Mouse (Mus musculus) adrenal gland (tissue): Measurements from ENCODE around the gene T.

Source experiments
- intact Hi-C: fragments of 180-260 bp; cut with DNase I; formaldehyde crosslinking; loops from one replicate; pipeline ENCODE4 v1.15.1; 2025

Gene T

DNA sequence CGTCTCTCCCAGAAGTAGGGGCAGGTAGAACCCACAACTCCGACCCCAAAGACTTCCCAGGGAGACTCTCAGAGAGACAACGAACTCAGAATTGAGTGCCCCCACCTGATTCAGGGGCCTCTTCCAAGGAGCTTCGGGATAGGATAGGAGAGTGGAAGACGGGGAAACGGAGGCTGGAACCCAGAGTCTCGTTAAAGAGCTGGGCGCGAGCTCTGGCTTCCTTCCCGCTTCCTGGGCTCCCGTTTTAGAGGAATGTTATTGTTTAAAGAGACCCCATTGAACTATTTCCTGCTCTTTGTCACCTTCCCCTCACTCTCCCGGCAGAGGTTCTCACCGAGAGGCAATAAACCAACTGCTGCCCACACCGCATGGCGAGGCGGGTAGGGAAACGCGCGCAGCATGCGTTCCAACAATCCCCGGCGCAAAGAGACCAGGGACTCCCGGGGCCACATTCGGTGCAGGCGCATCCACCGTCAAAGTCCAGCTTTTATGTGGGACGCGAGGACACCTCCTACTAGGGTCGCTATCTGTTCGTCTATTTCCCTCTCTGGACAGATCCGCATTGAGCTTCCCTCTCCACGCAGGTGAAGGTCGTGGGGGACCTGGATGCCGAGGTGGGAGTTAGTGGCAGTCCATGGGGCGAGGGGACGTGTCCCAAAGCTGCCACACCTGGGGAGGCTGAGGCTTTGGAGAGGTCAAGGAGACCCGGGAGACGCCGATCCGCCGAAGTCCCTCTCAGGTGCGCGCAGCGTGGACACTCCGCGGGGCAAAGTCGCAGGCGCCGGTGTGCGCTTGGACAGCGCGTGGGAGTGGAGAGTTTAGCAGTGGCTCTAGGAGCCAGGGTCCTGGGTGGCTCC lies 874 bp upstream of the T start:
- intact Hi-C loops, result no loop called here

DNA sequence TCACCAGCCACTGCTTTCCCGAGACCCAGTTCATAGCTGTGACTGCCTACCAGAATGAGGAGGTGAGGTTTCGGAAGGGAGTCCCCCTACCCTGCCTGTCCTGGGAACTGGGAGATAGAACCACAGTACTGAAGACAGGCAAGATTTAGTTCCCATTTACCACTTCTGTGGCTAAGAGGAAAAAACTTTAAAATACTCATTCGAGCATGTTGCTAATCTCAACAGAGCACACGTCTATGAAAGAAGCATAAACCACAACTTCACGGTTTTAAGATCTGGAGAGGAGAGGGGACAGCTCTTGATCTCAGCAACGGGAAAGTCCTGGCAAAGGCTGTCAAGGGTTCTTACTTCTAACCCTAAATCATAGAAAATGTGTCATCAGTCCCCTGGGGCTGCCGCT lies 2.0 kb downstream of the T start:
- intact Hi-C loops, result no loop called here

DNA sequence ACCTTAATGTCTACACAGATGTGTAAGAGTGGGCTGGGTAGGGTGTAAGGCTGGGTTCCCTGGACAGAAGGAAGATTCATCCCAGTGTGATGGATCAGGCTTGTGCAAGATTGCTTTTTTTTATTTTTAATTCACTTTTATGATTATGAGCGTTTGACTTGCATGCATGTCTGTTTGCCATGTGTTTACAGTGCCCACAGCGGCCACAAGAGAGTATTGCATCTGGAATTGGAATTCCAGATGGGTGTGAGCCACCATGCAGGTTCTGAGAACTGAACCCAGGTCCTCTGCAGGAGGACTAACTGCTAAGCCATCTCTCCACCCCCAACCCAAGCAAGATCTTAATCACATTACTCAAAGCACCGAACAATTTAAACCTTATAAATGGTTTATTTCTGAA lies 9.8 kb downstream of the T start:
- intact Hi-C loops, result no loop called here

DNA sequence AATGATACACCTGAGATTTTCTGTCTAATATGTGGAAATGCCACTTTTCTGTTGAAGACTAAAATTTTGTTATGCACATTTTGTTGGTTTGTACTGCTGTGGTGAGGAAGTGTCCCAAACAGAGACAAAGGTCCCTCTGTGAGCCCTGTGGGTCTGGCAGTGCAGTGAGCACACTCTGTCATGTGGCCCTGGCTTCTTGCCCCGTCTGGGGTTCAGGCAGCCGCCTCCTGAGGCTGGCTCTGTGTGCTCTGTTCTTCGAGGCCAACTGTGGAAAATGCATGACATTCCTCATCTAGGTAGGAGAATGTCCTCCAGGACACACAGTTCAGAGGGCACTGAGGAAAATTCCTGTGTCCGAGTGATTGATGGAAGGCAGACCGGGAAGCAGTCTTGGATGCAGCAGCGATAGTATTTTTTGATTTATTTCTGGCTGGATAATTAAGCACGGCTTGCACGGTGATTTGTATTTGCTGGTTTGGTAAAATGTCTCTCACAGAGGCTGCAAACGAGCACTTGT lies 13.5 kb downstream of the T start:
- intact Hi-C loops, result no loop called here

DNA sequence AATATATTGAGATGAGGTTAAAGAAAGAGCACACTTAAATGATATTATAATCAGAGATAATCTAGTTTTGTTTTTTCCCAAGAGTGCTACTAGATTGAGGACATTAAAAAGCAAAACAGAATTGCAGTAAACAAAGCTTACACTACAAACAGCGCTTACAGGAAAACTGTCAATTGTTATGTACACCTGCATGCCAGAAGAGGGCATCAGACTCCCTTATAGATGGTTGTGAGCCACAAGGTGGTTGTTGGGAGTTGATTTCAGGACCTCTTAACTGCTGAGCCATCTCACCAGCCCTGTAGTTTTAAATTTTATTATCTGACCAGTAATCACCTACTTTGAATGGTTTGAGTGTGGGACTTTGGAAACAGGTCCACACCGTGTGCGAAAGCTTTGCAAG lies 14.1 kb downstream of the T start:
- intact Hi-C loops, result no loop called here

DNA sequence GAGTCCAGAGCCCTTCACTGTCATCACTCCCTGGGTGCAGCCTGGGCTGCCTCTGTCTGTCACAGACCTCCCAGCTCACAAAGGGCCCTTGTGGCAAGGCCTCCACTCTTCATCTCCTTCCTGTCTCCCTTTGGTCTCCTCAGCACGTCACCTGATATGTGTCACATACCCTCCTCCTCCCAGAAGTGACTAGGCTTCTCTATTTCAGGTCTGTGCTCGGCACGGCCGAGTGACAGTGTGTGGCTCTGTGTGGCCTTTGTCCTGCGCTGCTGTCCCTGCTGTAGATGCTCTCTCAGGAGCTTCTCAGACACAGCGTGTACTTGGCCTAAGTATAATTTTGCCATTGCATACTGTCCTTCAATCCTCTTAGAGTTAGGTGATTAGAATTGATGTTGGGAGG lies 21.0 kb downstream of the T start:
- intact Hi-C loops, result no loop called here

DNA sequence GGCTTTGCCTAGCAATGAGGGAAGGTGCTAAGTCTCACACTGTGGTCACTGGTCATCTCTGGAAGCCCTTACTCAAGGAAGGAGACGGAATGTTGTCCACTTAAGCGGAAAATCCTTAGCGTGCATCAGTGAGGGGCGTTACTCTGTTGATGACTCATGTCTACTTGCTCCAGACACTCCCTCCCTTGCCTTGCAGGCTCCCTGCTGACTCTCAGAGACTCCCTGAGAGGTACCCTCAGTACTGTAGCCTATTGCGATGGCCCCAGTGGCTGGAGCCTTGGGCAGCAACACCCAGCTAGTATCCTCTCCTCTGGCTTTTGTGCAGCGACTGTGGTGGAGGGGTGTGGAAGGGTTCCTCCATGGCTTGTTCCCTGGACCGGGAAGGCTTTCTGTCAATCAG lies 21.4 kb downstream of the T start:
- intact Hi-C loops, result no loop called here

DNA sequence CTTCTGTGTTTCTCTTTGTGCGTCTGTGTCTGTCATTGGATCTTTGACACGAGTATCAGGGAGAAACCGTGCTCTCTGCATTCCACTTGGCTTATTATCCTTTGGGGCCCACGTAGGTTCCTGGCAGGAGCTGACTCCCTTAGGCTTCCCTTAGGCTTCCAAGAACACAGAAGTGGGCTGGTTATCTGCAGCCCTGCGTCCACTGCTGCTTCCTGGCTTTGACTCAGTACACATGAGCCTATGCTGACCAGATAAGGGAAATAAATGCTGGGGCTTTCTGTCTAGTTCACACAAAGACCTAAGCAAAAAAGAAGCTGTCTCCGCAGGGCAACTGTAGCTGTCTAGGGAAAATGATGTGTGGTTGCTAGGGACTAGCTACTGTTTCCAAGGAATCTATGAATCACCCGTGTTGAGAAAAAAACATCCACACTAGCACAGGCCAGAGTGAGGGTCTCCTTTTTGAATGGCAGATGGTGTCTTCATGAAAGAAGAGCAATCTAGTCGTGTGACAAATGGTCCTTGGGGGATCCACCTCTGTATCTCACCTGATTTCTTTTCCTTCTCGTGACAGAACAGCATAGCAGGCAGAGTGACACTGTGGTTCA lies 22.7 kb downstream of the T start:
- intact Hi-C loops, result no loop called here

DNA sequence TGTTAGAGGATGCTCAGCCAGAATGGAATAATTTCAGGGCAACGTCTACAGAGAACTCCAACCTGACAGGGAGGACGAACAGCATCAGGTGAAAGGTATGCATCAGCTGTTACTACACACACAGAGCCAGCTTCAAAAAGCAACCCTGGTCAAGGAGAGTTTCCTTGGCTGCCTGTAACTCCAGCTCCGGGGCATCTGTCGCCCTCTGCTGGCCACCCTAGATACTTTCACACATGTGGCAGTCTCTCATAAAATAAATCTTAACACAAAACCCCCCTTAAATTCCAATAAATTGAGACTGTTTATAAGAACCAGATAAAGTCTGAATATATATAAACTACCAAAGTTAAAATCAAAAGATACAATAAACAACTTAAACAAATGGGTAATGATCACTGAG lies 27.3 kb downstream of the T start:
- intact Hi-C loops, result no loop called here

DNA sequence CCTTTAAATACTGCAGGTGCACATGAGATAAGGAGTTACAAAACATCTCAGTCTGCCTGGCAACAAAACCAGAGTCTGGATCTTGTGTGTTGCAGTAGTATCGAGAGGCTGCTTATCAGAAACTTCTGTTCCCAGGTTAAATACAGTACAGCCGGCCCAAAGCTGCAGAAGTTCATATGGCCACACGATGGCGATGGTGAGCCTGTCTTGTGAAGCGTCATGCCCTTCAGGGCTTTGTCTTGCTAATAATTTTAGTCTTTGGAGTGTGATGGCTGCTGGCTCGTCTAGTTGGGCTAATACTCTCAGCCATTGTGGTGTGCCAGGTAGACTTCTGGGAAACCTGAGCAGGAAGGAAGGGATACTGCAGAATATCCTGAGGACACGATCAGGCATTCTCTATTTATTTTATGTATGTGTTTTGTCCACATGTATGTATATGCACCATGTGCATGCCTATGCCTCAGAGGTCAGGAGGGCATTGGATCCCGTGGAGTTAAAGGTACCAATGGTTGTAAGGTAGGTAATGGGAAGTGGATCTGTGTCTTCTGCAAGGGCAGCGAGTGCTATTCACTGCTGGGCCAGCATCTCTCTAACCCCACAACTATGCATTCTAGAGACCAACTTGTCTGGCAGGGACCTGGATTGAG lies 29.4 kb downstream of the T start:
- intact Hi-C loops, result no loop called here

DNA sequence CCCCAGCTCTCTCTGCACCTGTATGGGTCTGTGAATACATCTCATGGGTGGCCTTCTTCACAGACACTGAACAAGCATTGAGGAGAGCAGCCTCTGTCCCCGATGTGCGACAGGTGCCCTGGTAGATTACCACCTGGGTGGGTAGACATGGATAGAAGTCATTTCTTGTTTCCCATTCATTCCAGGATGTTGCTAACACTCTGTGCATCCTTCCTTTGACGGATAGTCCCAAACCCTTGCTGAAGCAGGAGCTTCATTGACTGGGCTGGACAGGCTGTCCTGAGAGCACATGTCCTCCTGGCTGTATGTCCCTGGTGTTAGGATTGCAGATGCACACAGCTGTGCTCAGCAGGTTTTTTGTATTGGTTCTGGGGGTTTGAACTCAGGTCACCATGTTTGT lies 33.5 kb downstream of the T start:
- intact Hi-C loops, result loop anchor here (2.0 kb wide), 1 partner anchor 125 kb away; no protein-coding TSS in a partner anchor

DNA sequence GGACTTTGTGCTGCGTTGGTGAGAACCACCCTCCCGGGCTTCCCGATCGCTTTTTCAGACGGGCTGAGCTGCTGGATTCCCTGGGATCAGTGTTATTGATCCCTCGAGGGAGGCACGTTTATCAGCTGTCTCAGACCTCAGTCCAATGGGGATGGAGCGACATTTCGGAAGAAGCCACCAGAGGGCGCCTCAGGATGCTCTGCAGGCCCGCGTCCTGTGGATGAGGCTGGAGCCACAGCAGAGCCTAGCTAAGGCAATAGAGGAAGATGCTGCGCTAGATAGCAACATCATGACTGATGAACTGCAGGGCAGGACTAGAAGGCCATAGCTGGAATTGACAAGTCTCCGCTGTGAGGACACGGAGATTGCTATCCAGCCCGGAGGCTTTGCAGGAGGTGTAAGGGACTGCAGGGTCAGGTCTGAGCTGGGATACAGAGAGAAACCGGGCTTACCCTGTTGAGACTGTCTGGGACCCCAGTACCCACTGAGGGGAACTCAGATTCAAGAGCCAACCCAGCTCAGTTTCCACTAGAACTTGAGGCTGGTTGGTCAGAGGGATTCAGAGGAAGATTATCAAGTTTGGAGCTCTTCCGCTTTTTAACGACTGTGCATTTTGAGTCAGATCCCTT lies 34.6 kb downstream of the T start:
- intact Hi-C loops, result loop anchor here (2.0 kb wide), 1 partner anchor 124 kb away; no protein-coding TSS in a partner anchor

DNA sequence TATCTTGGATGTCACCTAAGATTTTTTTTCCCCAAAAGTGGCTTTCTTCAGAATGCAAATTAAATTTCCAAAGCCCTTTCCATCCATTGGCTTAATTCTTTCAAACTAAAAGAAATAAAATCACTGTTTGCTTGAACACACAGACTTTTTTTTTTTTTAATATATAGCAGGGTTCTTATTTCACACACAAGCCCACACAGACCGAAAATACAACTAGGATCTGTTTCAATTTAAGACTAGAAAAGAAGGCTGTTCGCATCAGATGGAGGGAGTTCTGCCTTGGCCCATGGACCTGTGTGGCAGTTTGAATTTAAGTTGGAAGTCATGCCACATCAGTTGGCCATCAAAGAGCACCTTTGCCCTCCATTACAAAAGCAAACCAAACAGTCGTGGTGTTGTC lies 44.3 kb downstream of the T start:
- intact Hi-C loops, result no loop called here

DNA sequence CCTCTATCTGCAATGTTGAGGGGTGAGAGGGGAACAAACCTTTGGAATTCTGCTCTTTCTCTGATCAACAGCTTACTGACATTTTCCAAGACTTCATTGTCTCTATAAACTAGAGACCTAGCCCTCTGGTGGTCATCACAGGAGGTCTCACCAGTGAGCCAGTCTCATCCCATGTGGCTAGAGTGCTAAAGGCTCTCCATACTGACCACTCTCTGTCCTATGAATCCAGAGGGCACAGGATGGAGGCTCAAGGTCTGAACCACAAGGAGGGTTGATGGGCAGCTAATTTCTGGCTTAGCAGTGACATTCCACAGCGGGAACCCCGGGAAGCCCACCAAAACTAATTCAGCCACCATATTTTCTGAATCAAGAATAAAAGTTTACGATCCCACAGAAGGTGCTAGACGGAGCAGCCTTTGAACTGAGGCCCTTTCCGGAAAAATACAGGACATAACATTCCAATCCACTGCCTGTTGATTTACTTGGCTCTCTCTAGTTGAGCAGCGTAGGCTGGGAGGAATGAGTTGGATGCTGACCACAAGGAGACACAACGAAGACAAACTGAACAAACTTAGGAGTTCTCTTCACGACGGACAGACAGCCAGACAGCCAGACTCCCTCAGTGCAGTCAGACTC lies 45.4 kb downstream of the T start:
- intact Hi-C loops, result no loop called here

DNA sequence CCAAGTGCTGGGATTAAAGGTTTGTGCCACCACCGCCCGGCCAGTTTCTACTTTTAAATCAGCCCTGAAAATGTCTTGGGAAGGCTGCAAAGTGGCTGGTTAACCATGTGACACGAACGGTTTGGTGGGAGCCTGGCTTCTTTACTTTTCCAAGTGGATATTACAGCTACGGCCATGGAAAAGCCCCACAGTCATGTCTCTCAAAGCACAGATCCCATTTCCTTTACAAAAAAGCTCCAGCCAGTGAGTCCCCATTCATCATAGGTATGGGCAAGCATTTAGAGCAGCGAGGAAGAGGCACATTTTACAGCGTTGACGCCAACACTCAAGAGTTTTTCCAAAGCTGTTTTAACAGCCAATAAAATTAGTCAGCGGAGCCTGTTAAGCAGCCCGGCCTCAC lies 47.6 kb downstream of the T start:
- intact Hi-C loops, result no loop called here

DNA sequence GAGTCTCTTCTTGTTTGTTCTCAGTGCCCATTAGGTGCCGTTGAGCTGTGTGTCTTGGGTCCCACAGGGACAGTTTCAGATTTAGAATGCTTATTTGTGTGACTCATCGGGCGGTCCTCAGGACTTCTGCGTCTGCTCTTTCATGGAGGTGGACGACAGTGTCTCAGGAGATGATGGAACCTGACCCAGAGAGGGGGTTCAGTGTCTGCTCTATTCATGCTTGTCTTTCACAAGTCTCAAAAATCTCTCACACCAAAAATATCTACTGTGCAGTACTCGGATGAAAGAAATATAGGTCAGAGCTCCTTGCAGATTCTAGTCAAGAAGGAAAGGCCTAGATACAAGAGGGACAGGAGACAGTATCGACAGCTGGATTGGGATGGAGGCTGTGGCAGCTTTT lies 48.7 kb downstream of the T start:
- intact Hi-C loops, result no loop called here

DNA sequence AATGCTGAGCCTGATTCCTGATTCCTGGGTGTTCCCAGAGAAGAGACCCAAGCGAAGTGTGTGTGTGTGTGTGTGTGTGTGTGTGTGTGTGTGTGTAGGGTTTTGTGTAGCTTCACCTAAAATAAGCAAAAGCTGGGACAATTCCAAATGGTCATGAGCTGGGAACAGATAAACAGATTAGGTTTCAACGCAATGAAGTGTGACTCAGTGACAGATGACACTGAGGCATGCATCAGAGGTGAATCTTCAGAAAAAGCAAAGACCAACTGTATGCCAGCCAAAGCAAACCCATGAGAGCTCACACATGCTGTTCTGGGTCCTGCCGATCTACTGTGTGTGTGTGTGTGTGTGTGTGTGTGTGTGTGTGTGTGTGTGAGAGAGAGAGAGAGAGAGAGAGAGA lies 50.0 kb downstream of the T start:
- intact Hi-C loops, result no loop called here

DNA sequence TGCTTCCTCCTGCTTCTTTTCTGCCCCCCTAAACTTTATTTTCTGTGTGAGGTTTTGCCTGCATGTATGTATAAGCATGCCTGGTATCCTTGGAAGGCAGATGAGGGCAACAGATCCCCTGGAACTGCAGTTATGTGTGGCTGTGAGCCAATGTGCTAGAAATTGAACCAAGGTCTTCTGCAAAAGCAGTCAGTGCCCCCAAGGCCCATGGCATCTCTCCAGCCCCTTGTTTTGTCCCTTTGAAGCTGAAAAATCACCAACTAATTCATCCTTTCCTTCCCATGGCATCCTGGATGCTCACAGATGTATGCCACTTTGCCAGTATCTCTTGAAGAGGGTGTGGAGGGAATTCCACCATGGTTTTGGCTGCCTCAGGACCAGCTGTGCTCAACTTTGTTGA lies 50.9 kb downstream of the T start:
- intact Hi-C loops, result no loop called here

DNA sequence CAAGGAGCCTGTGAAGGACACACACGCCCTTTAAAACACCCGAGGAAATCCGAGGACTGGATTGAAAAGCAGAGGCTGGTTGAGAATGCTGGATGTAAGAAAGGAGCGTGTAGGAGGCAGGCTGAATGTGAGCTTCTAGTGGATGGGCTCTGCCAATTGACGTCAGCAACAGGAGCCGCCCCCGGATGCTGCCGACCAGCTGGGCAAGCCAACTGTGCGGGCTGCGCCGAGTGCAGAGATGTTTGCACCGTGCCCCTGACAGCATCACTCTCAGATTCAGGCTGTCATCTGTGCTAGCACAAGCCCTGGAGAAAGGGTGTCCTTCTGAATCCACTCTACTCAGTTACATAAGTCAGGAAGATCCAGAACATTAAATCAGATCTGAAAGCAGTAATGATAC lies 53.6 kb downstream of the T start:
- intact Hi-C loops, result no loop called here

DNA sequence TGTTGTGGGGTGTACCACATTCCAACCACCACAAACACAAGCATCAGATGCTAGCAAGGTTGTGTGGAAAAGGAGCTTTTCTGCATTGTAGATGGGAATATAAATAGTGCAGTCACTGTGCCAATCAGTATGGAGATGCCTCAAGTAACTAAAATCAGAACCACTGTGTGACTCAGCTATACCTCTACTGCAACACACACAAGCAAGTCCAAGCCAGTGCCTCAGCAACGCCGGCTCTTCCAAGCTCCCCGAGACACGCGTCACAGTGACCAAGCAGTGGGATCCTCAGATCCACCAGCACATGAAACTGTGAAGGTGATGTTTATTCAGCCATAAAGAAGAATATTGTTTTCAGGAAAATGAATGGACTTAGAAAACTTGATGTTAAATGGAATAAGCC lies 56.7 kb downstream of the T start:
- intact Hi-C loops, result no loop called here
